Mouse (Mus musculus): ENCODE data around the gene Foxs1. TPM values are rescaled to one million over a fixed set of nuclear protein-coding genes. Genes with fewer than 3 reads are reported as not detected.

Foxs1 gene
- polyA plus RNA-seq, 1 experiment from 2014 or later = 3.2 TPM

- Histone ChIP-seq H3K9me3 (no peaks in the 10 kb centered on the region), H3K27me3 (peaks cover 56% of the 10 kb centered on the region), H3K4me1 (peaks cover 24% of the 10 kb centered on the region), H3K4me3 (no peak overlapping the region), H3K36me3 (no peaks in the 10 kb centered on the region), H3K9ac (replicated peaks) (no peak overlapping the region), H3K4me2 (replicated peaks) (no peak overlapping the region), H3K27ac (replicated peaks) (no peak overlapping the region)
- 60% methylated on average over 9 of the region's 9 CpGs for WGBS
- ATAC-seq (replicated peaks) = no peak
Measured at GRCm38 (mm10) chr2:152944013-152944412, 11.0 kb upstream of the Foxs1 start.

- peaks cover 56% of the 10 kb centered on the region for H3K27me3 ChIP-seq
- WGBS = 6% methylated on average over 8 of the region's 8 CpGs
- no peak for ATAC-seq (replicated peaks)
Measured at GRCm38 (mm10) chr2:152943568-152943967, 10.6 kb upstream of the Foxs1 start.

GRCm38 (mm10) chr2:152942898-152943515 lies 10.0 kb upstream of the Foxs1 start:
- peak overlapping the region; percentile 27 for H3K9ac ChIP-seq (replicated peaks)
- H3K36me3 ChIP-seq = no peaks in the 10 kb centered on the region
- H3K4me2 ChIP-seq (replicated peaks) = peak overlapping the region; percentile 86
- no peaks in the 10 kb centered on the region for H3K9me3 ChIP-seq
- under 1% methylated on average over 63 of the region's 65 CpGs for WGBS
- H3K4me1 ChIP-seq = peaks cover 21% of the 10 kb centered on the region
- H3K27ac ChIP-seq (replicated peaks) = no peak overlapping the region
- peak overlapping the region; percentile 43 for H3K4me3 ChIP-seq
- H3K27me3 ChIP-seq = peaks cover 56% of the 10 kb centered on the region
- ATAC-seq (replicated peaks) = no peak

More at GRCm38 (mm10) chr2:152943568-152943967, 10.6 kb upstream of the Foxs1 start:
- H3K27ac ChIP-seq (replicated peaks) = no peak overlapping the region
- H3K4me2 ChIP-seq (replicated peaks) = peak overlapping the region; percentile 86
- H3K4me1 ChIP-seq = peaks cover 23% of the 10 kb centered on the region
- H3K36me3 ChIP-seq = no peaks in the 10 kb centered on the region
- peak overlapping the region; percentile 27; the same call in 1 of the 2 replicates for H3K9ac ChIP-seq (replicated peaks)
- peak overlapping the region; percentile 43 for H3K4me3 ChIP-seq
- no peaks in the 10 kb centered on the region for H3K9me3 ChIP-seq

- peaks cover 56% of the 10 kb centered on the region for H3K27me3 ChIP-seq
- no peak overlapping the region for H3K27ac ChIP-seq (replicated peaks)
- H3K4me1 ChIP-seq = peaks cover 11% of the 10 kb centered on the region
- no peak for ATAC-seq (replicated peaks)
- H3K9me3 ChIP-seq = no peaks in the 10 kb centered on the region
- H3K4me3 ChIP-seq = no peak overlapping the region
- H3K4me2 ChIP-seq (replicated peaks) = no peak overlapping the region
- 39% methylated on average over 7 of the region's 7 CpGs for WGBS
- no peaks in the 10 kb centered on the region for H3K36me3 ChIP-seq
- no peak overlapping the region for H3K9ac ChIP-seq (replicated peaks)
Measured at GRCm38 (mm10) chr2:152941776-152942175, 8.8 kb upstream of the Foxs1 start.

GRCm38 (mm10) chr2:152941106-152941505 lies 8.1 kb upstream of the Foxs1 start:
- Histone ChIP-seq H3K36me3 (no peaks in the 10 kb centered on the region), H3K27ac (replicated peaks) (no peak overlapping the region), H3K9ac (replicated peaks) (no peak overlapping the region), H3K4me3 (no peak overlapping the region), H3K27me3 (peaks cover 60% of the 10 kb centered on the region), H3K9me3 (no peaks in the 10 kb centered on the region), H3K4me2 (replicated peaks) (no peak overlapping the region), H3K4me1 (peaks cover 11% of the 10 kb centered on the region)
- ATAC-seq (replicated peaks) = no peak
- WGBS = 75% methylated on average over 6 of the region's 6 CpGs

GRCm38 (mm10) chr2:152939846-152940245 lies 6.8 kb upstream of the Foxs1 start:
- 11% methylated on average over 4 of the region's 4 CpGs for WGBS
- Histone ChIP-seq H3K27me3 (peaks cover 52% of the 10 kb centered on the region), H3K4me3 (no peak overlapping the region), H3K27ac (replicated peaks) (no peak overlapping the region), H3K36me3 (no peaks in the 10 kb centered on the region), H3K4me1 (peaks cover 11% of the 10 kb centered on the region), H3K9ac (replicated peaks) (no peak overlapping the region), H3K9me3 (no peaks in the 10 kb centered on the region), H3K4me2 (replicated peaks) (no peak overlapping the region)
- no peak for ATAC-seq (replicated peaks)

GRCm38 (mm10) chr2:152933614-152934013 lies 606 bp upstream of the Foxs1 start:
- Histone ChIP-seq H3K9ac (replicated peaks) (no peak overlapping the region), H3K4me1 (no peaks in the 10 kb centered on the region), H3K4me2 (replicated peaks) (no peak overlapping the region), H3K4me3 (no peak overlapping the region), H3K27me3 (peaks cover 3% of the 10 kb centered on the region; the same call in 1 of the 2 replicates), H3K9me3 (no peaks in the 10 kb centered on the region), H3K36me3 (no peaks in the 10 kb centered on the region), H3K27ac (replicated peaks) (no peak overlapping the region)
- no peak for ATAC-seq (replicated peaks)
- 32% methylated on average over 5 of the region's 5 CpGs for WGBS

- H3K9ac ChIP-seq (replicated peaks) = no peak overlapping the region
- H3K4me3 ChIP-seq = no peak overlapping the region
- H3K27me3 ChIP-seq = peaks cover 3% of the 10 kb centered on the region; the same call in 1 of the 2 replicates
- 76% methylated on average over 12 of the region's 12 CpGs for WGBS
- H3K36me3 ChIP-seq = no peaks in the 10 kb centered on the region
- H3K27ac ChIP-seq (replicated peaks) = no peak overlapping the region
- H3K9me3 ChIP-seq = no peaks in the 10 kb centered on the region
- ATAC-seq (replicated peaks) = no peak
- H3K4me2 ChIP-seq (replicated peaks) = no peak overlapping the region
- H3K4me1 ChIP-seq = no peaks in the 10 kb centered on the region
Measured at GRCm38 (mm10) chr2:152931456-152932160, 1.4 kb downstream of the Foxs1 start.

GRCm38 (mm10) chr2:152930276-152930675 lies 2.7 kb downstream of the Foxs1 start:
- H3K4me1 ChIP-seq = no peaks in the 10 kb centered on the region
- no peak for ATAC-seq (replicated peaks)
- H3K27ac ChIP-seq (replicated peaks) = no peak overlapping the region
- no peaks in the 10 kb centered on the region for H3K36me3 ChIP-seq
- no peak overlapping the region for H3K4me3 ChIP-seq
- no peak overlapping the region for H3K9ac ChIP-seq (replicated peaks)
- H3K27me3 ChIP-seq = no peaks in the 10 kb centered on the region
- 43% methylated on average over 2 of the region's 2 CpGs for WGBS
- no peak overlapping the region for H3K4me2 ChIP-seq (replicated peaks)
- no peaks in the 10 kb centered on the region for H3K9me3 ChIP-seq

- 65% methylated on average over 3 of the region's 3 CpGs for WGBS
- H3K36me3 ChIP-seq = no peaks in the 10 kb centered on the region
- H3K4me2 ChIP-seq (replicated peaks) = no peak overlapping the region
- no peak overlapping the region for H3K4me3 ChIP-seq
- no peaks in the 10 kb centered on the region for H3K9me3 ChIP-seq
- H3K4me1 ChIP-seq = no peaks in the 10 kb centered on the region
- no peak overlapping the region for H3K27ac ChIP-seq (replicated peaks)
- H3K27me3 ChIP-seq = no peaks in the 10 kb centered on the region
- H3K9ac ChIP-seq (replicated peaks) = no peak overlapping the region
- ATAC-seq (replicated peaks) = no peak
Measured at GRCm38 (mm10) chr2:152928988-152929370, 4.0 kb downstream of the Foxs1 start.

- Histone ChIP-seq H3K27me3 (no peaks in the 10 kb centered on the region), H3K4me3 (no peak overlapping the region), H3K27ac (replicated peaks) (no peak overlapping the region), H3K4me1 (peaks cover 5% of the 10 kb centered on the region), H3K9ac (replicated peaks) (no peak overlapping the region), H3K36me3 (no peaks in the 10 kb centered on the region), H3K4me2 (replicated peaks) (no peak overlapping the region), H3K9me3 (no peaks in the 10 kb centered on the region)
- 57% methylated on average over 14 of the region's 14 CpGs for WGBS
- ATAC-seq (replicated peaks) = no peak
Measured at GRCm38 (mm10) chr2:152928219-152928987, 4.6 kb downstream of the Foxs1 start.

- ATAC-seq (replicated peaks) = no peak
- H3K36me3 ChIP-seq = no peaks in the 10 kb centered on the region
- 68% methylated on average over 5 of the region's 5 CpGs for WGBS
- H3K4me1 ChIP-seq = peaks cover 5% of the 10 kb centered on the region
- no peaks in the 10 kb centered on the region for H3K9me3 ChIP-seq
- no peak overlapping the region for H3K4me3 ChIP-seq
- H3K4me2 ChIP-seq (replicated peaks) = no peak overlapping the region
- H3K9ac ChIP-seq (replicated peaks) = no peak overlapping the region
- no peak overlapping the region for H3K27ac ChIP-seq (replicated peaks)
- no peaks in the 10 kb centered on the region for H3K27me3 ChIP-seq
Measured at GRCm38 (mm10) chr2:152927371-152927770, 5.6 kb downstream of the Foxs1 start.

All from forebrain, embryonic 15.5 days (tissue).